Mouse (Mus musculus): ENCODE results near the gene Rab7b.

- TF ChIP-seq CTCF (IDR thresholded peaks at IDR 0.05; ENCODE audit: insufficient read depth, low read length) (no peak), POLR2A (IDR thresholded peaks at IDR 0.05; ENCODE audit: borderline replicate concordance, extremely low read depth, low read depth, low read length) (no peak; the same call in 1 of the 2 replicates)
Observed at GRCm38 (mm10) chr1:131764581-131765338, 76.3 kb downstream of the Rab7b start.
